ENCODE assay signal across 12 mouse cellular contexts in genomic region chr12:80070534-80071287, GRCm38 (mm10). TPM values are rescaled to one million over a fixed set of nuclear protein-coding genes. Genes with fewer than 3 reads are reported as not detected.
DNase-seq lines count a peak whose midpoint lies in the region; ATAC-seq and TF ChIP-seq lines count a peak whose summit lies in the region.
"Had no signal": no experiment of that assay in that cellular context is flagged by ENCODE, and none has a peak within 500 bp of the region (broad histone marks: within the 10 kb centered on the region; RNA-seq: fewer than 3 reads in every experiment).

No protein-coding gene starts in this region.

- TF ChIP-seq RAD21 in CH12.LX (IDR thresholded peaks at IDR 0.05; ENCODE audit: low read depth, low read length): peak; percentile 12

- ATAC-seq in kidney, embryonic 16.5 days (ENCODE audit: low FRiP score, low TSS enrichment): no peak
- ATAC-seq in forebrain, embryonic 14.5 days: peak; percentile 84
- ATAC-seq in monocyte, adult 5-6 weeks (replicated peaks; ENCODE audit: insufficient number of reproducible peaks, low FRiP score, low TSS enrichment, poor library complexity, severe bottlenecking): peak; percentile 76
- no peak for ATAC-seq in liver, embryonic 11.5 days (replicated peaks; ENCODE audit: low FRiP score)
- ATAC-seq: midbrain, embryonic 13.5 days had no signal

- intact Hi-C loops in gastrocnemius, postnatal 36 days (cut with DNase I): no loop called here

- 0 out of 2 replicates have a peak overlapping the region, but pooled peaks have one; percentile 14 for H3K27ac ChIP-seq in kidney, embryonic 16.5 days (ENCODE audit: low read length)
- H3K27ac ChIP-seq in CH12.LX (ENCODE audit: insufficient read depth, low read depth): peak overlapping the region; percentile 89; the same call in 1 of the 2 replicates
- H3K27ac ChIP-seq in forebrain, embryonic 14.5 days (ENCODE audit: low read depth, low read length): no peak overlapping the region
- no peak overlapping the region for H3K27ac ChIP-seq in liver, embryonic 11.5 days (ENCODE audit: low read depth, low read length)
- H3K27ac ChIP-seq: layer of hippocampus, adult 2 months; lung, embryonic 15.5 days; midbrain, embryonic 13.5 days had no signal

- peak; percentile 83; the same call in 1 of the 2 replicates for TF ChIP-seq EP300 in CH12.LX (IDR thresholded peaks at IDR 0.05; ENCODE audit: low read length)

- DNase-seq in kidney, adult 8-10 months: no peak
- peak; percentile 95 for DNase-seq in CH12.LX (ENCODE audit: extremely low read depth)
- peak; percentile 84 for DNase-seq in forebrain, embryonic 14.5 days (ENCODE audit: low spot score)
- no peak for DNase-seq in liver, embryonic 11.5 days (ENCODE audit: low spot score)
- DNase-seq in spleen, adult 12 weeks (ENCODE audit: low spot score): no peak
- DNase-seq in gastrocnemius, postnatal 36 days: no peak
- DNase-seq: heart, postnatal 10 days had no signal

- H3K36me3 ChIP-seq in kidney, embryonic 16.5 days (ENCODE audit: insufficient read depth, low read length): no peaks in the 10 kb centered on the region
- no peaks in the 10 kb centered on the region for H3K36me3 ChIP-seq in CH12.LX (replicated peaks in 1 of 2; ENCODE audit: control insufficient read depth in 1 of 2, insufficient read depth in 1 of 2, low read length in 1 of 2)
- H3K36me3 ChIP-seq in forebrain, embryonic 14.5 days (ENCODE audit: control insufficient read depth, insufficient read depth, low read length): no peaks in the 10 kb centered on the region
- no peaks in the 10 kb centered on the region for H3K36me3 ChIP-seq in liver, embryonic 11.5 days (ENCODE audit: control insufficient read depth, insufficient read depth, low read length)
- H3K36me3 ChIP-seq: lung, embryonic 15.5 days; midbrain, embryonic 13.5 days had no signal

- H3K4me1 ChIP-seq in kidney, embryonic 16.5 days (ENCODE audit: insufficient read depth, low read length): no peaks in the 10 kb centered on the region
- peaks cover 28 to 64% of the 10 kb centered on the region in 2 experiments for H3K4me1 ChIP-seq in CH12.LX (ENCODE audit: control insufficient read depth in 1 of 2, insufficient read depth in 2 of 2)
- H3K4me1 ChIP-seq in forebrain, embryonic 14.5 days (ENCODE audit: control insufficient read depth, insufficient read depth, low read length): peaks cover 6% of the 10 kb centered on the region; the same call in 1 of the 2 replicates
- no peaks in the 10 kb centered on the region for H3K4me1 ChIP-seq in liver, embryonic 11.5 days (replicated peaks; ENCODE audit: control insufficient read depth, insufficient read depth, low read length)
- H3K4me1 ChIP-seq: midbrain, embryonic 13.5 days had no signal

- no peak overlapping the region for H3K4me3 ChIP-seq in kidney, embryonic 16.5 days (ENCODE audit: low read length)
- no peak overlapping the region for H3K4me3 ChIP-seq in CH12.LX (replicated peaks in 1 of 3; ENCODE audit: low read depth in 2 of 3, low read length in 2 of 3, poor library complexity in 1 of 3)
- no peak overlapping the region for H3K4me3 ChIP-seq in forebrain, embryonic 14.5 days (ENCODE audit: low read depth, low read length)
- no peak overlapping the region for H3K4me3 ChIP-seq in liver, embryonic 11.5 days (ENCODE audit: low read depth, low read length)
- H3K4me3 ChIP-seq: layer of hippocampus, adult 2 months; lung, embryonic 15.5 days; midbrain, embryonic 13.5 days had no signal

- TF ChIP-seq CTCF in CH12.LX (conservative IDR thresholded peaks at IDR 0.05 in 1 of 2, IDR thresholded peaks at IDR 0.05 in 1 of 2; ENCODE audit: low read depth in 2 of 2, low read length in 2 of 2): no peak

- no peak overlapping the region for H3K4me2 ChIP-seq in kidney, embryonic 16.5 days (replicated peaks; ENCODE audit: low read depth, low read length)
- peak overlapping the region; percentile 69; the same call in 1 of the 2 replicates for H3K4me2 ChIP-seq in CH12.LX (ENCODE audit: insufficient read depth, low read depth, poor library complexity, severe bottlenecking)
- no peak overlapping the region for H3K4me2 ChIP-seq in forebrain, embryonic 14.5 days (ENCODE audit: low read length)
- H3K4me2 ChIP-seq in liver, embryonic 11.5 days: no peak overlapping the region
- H3K4me2 ChIP-seq: lung, embryonic 15.5 days; midbrain, embryonic 13.5 days had no signal

- in situ Hi-C loops in CH12.LX (cut with MboI; ENCODE audit: low pct_ligation_motif_present, low pct_unique_long_range_greater_than_20kb, low sequenced_read_pairs): no loop called here

- dilution Hi-C loops in CH12.LX (cut with MboI; ENCODE audit: extremely low pct_ligation_motif_present, extremely low pct_unique_long_range_greater_than_20kb, low sequenced_read_pairs): no loop called here

- WGBS in kidney, embryonic 16.5 days: 35% methylated on average over 8 of the region's 8 CpGs
- WGBS in forebrain, embryonic 14.5 days: 6% methylated on average over 8 of the region's 8 CpGs
- 67% methylated on average over 8 of the region's 8 CpGs for WGBS in liver, embryonic 11.5 days

- H3K27me3 ChIP-seq in kidney, embryonic 16.5 days (ENCODE audit: insufficient read depth, low read length): no peaks in the 10 kb centered on the region
- no peaks in the 10 kb centered on the region for H3K27me3 ChIP-seq in CH12.LX (replicated peaks)
- H3K27me3 ChIP-seq in forebrain, embryonic 14.5 days (replicated peaks; ENCODE audit: control insufficient read depth, insufficient read depth, low read length): no peaks in the 10 kb centered on the region
- no peaks in the 10 kb centered on the region for H3K27me3 ChIP-seq in liver, embryonic 11.5 days (replicated peaks; ENCODE audit: control insufficient read depth, insufficient read depth, low read length)
- H3K27me3 ChIP-seq: lung, embryonic 15.5 days; midbrain, embryonic 13.5 days had no signal

- no peaks in the 10 kb centered on the region for H3K9me3 ChIP-seq in kidney, embryonic 16.5 days (ENCODE audit: low read length)
- H3K9me3 ChIP-seq in CH12.LX (replicated peaks; ENCODE audit: low read length): no peaks in the 10 kb centered on the region
- no peaks in the 10 kb centered on the region for H3K9me3 ChIP-seq in forebrain, embryonic 14.5 days (replicated peaks; ENCODE audit: control insufficient read depth, low read length)
- H3K9me3 ChIP-seq in liver, embryonic 11.5 days (ENCODE audit: control insufficient read depth, low read length): no peaks in the 10 kb centered on the region
- H3K9me3 ChIP-seq: lung, embryonic 15.5 days; midbrain, embryonic 13.5 days had no signal

- no peaks in the 10 kb centered on the region for H3K79me2 ChIP-seq in CH12.LX (replicated peaks; ENCODE audit: control insufficient read depth, extremely low read depth, insufficient read depth, poor library complexity, severe bottlenecking)

- H3K9ac ChIP-seq in kidney, embryonic 16.5 days (replicated peaks; ENCODE audit: low read length): no peak overlapping the region
- H3K9ac ChIP-seq in CH12.LX (ENCODE audit: insufficient read depth, low read depth): peak overlapping the region; percentile 50; the same call in 1 of the 2 replicates
- no peak overlapping the region for H3K9ac ChIP-seq in forebrain, embryonic 14.5 days (ENCODE audit: low read length)
- H3K9ac ChIP-seq in liver, embryonic 11.5 days (ENCODE audit: low read depth, low read length): no peak overlapping the region
- H3K9ac ChIP-seq: lung, embryonic 15.5 days; midbrain, embryonic 13.5 days had no signal

- TF ChIP-seq POLR2A in CH12.LX (IDR thresholded peaks at IDR 0.05; ENCODE audit: low read depth, low read length): peak; percentile 46

TF ChIP-seq in CH12.LX, 34 proteins besides CTCF, POLR2A, EP300 and RAD21 (continues in another document):
- peak; percentile 62 for TF ChIP-seq ETS1 (conservative IDR thresholded peaks at IDR 0.05; ENCODE audit: low read depth, low read length)
- TF ChIP-seq MAZ (IDR thresholded peaks at IDR 0.05; ENCODE audit: low read depth, low read length): no peak
- no peak for TF ChIP-seq JUN (IDR thresholded peaks at IDR 0.05; ENCODE audit: insufficient read depth, low read depth, low read length)
- TF ChIP-seq IRF4 (IDR thresholded peaks at IDR 0.05; ENCODE audit: low read depth, low read length): peak; percentile 49; the same call in 1 of the 2 replicates
- TF ChIP-seq GABPA (IDR thresholded peaks at IDR 0.05; ENCODE audit: insufficient replicate concordance, low read depth, low read length): no peak
- TF ChIP-seq ELF1 (IDR thresholded peaks at IDR 0.05; ENCODE audit: low read depth, low read length): peak; percentile 32; the same call in 1 of the 2 replicates
- no peak for TF ChIP-seq PAX5 (IDR thresholded peaks at IDR 0.05; ENCODE audit: low read length)
- no peak for TF ChIP-seq USF1 (IDR thresholded peaks at IDR 0.05; ENCODE audit: low read depth, low read length)
- no peak for TF ChIP-seq USF2 (conservative IDR thresholded peaks at IDR 0.05; ENCODE audit: low read depth, low read length)
- TF ChIP-seq POLR2AphosphoS2 (IDR thresholded peaks at IDR 0.05; ENCODE audit: low read depth, low read length): no peak
- peak; percentile 32; the same call in 1 of the 2 replicates for TF ChIP-seq TBP (conservative IDR thresholded peaks at IDR 0.05; ENCODE audit: low read depth, low read length)
- 0 out of 2 replicates have a peak, but pooled peaks have one; percentile 38 for TF ChIP-seq ZNF384 (IDR thresholded peaks at IDR 0.05; ENCODE audit: low read depth, low read length)
- TF ChIP-seq RCOR1 (conservative IDR thresholded peaks at IDR 0.05; ENCODE audit: low read depth, low read length): no peak
- TF ChIP-seq UBTF (IDR thresholded peaks at IDR 0.05; ENCODE audit: low read depth, low read length): no peak
- peak; percentile 65; the same call in 1 of the 2 replicates for TF ChIP-seq CHD2 (IDR thresholded peaks at IDR 0.05; ENCODE audit: low read length)
- TF ChIP-seq SIN3A (IDR thresholded peaks at IDR 0.05; ENCODE audit: low read length): no peak
- TF ChIP-seq TCF12 (IDR thresholded peaks at IDR 0.05; ENCODE audit: low read depth, low read length): peak; percentile 75; the same call in 1 of the 2 replicates
- peak; percentile 75 for TF ChIP-seq MEF2A (IDR thresholded peaks at IDR 0.05; ENCODE audit: borderline replicate concordance, low read depth, low read length)
- no peak for TF ChIP-seq ZC3H11A (IDR thresholded peaks at IDR 0.05; ENCODE audit: low read depth, low read length)
- TF ChIP-seq BHLHE40 (IDR thresholded peaks at IDR 0.05; ENCODE audit: low read depth, low read length): peak; percentile 4; the same call in 1 of the 2 replicates

RNA-seq across cellular contexts. Expression of gene Zfp36l1, which starts 42.1 kb away (rescaled TPM):
- 130 and 153 TPM in 2 replicates for polyA plus RNA-seq in kidney, embryonic 16.5 days (2015; fragmentation: Nextera tagmentation; extraction: Ambion mirVana)
- total RNA-seq in CH12.LX (2012; rRNA removed) (42.3 and 50.7 TPM in 2 replicates), CH12.LX (2014; rRNA removed) (26.2 and 32.7 TPM in 2 replicates)
- 175 and 192 TPM in 2 replicates for polyA plus RNA-seq in CH12.LX (2012; ENCODE audit: insufficient read length, low read depth)
- 39.7 and 45.5 TPM in 2 replicates for polyA plus RNA-seq in forebrain, embryonic 14.5 days (2014; fragmentation: Nextera tagmentation; extraction: Ambion mirVana)
- 42.9 to 74.7 TPM (median 44.7 TPM) in 3 replicates for total RNA-seq in monocyte, adult 5-6 weeks (2017)
- polyA plus RNA-seq in liver, embryonic 11.5 days (2014; fragmentation: Nextera tagmentation; extraction: Ambion mirVana): 69.6 and 72.7 TPM in 2 replicates
- 10 to 100 TPM; 25.0 to 29.8 TPM for total RNA-seq in gastrocnemius, postnatal 36 days (2021)

Comparison
In these comparisons a context has a peak if more than half of its experiments do, and no peak if none do; other contexts are left out.
1. ATAC-seq: peak in forebrain, embryonic 14.5 days (single experiment) and monocyte, adult 5-6 weeks (single experiment); none in kidney, embryonic 16.5 days (single experiment) and liver, embryonic 11.5 days (single experiment).
2. H3K27ac ChIP-seq: peak in kidney, embryonic 16.5 days (single experiment) and CH12.LX (single experiment); none in forebrain, embryonic 14.5 days (single experiment) and liver, embryonic 11.5 days (single experiment).
3. DNase-seq: peak in CH12.LX (single experiment) and forebrain, embryonic 14.5 days (single experiment); none in kidney, adult 8-10 months (0 of 2), liver, embryonic 11.5 days (single experiment), spleen, adult 12 weeks (single experiment) and gastrocnemius, postnatal 36 days (0 of 2).